Mouse (Mus musculus): ENCODE data around the gene Paics.

Gene Paics

GRCm38 (mm10) chr5:77011082-77011481, 60.0 kb downstream of the Paics start:
- no peak for DNase-seq (ENCODE audit: low spot score)

- DNase-seq (ENCODE audit: low spot score): no peak
Observed at GRCm38 (mm10) chr5:77013171-77013570, 62.1 kb downstream of the Paics start.

- peak; percentile 91 for DNase-seq (ENCODE audit: low spot score)
Observed at GRCm38 (mm10) chr5:77015544-77016482, 64.7 kb downstream of the Paics start, which contains the start of gene Thegl. TSS of gene Thegl (plus strand) at chr5:77016023.
